Mouse (Mus musculus) heart, postnatal 4 days (tissue): ENCODE measurements around the gene Cldn34d. TPM values are rescaled to one million over a fixed set of nuclear protein-coding genes. Genes with fewer than 3 reads are reported as not detected.

ENCODE experiments used
- DNase-seq: peaks from one replicate; pipeline ENCODE4 v3.0.0; 2021
- total RNA-seq, 2 experiments: library from RNA; stranded (reverse); gene quantifications; 2 replicates each; pipeline ENCODE4 v1.2.3; 2021

Cldn34d gene
- not detected for total RNA-seq

DNA sequence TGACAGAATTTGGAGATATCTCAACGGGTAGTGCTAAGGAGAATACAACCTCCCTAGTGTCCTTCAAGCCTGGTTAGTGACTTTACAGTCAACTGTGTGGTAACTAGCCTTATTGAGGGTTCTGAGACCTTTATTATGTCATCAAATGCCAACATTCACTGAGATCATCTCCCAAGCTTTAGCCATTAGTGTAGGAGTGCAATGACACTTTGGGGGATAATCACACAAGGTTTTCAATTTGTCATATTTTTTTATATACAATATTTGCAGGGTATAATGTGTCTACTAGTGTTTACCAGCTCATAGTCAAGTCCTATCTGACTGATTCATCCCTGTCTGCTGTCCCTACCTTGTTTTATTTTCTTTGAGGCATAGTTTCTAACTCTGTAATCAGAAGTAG lies at the start of gene Cldn34d:
Cldn34d (minus strand) TSS at position 101 of the 400 bp plus-strand sequence.
- DNase-seq, result no peak

- peak; percentile 29 for DNase-seq
Observed at GRCm38 (mm10) chrX:76598459-76599206, 4.1 kb downstream of the Cldn34d start.

Other genes with a start within 250 kb of the Cldn34d start
- not detected for gene Cldn34b4, start 209.6 kb downstream of the Cldn34d start, total RNA-seq